Mouse (Mus musculus) lung, postnatal 0 days (tissue): ENCODE data around the gene Ap3d1.

Experiments used
- CTCF ChIP-seq: IDR thresholded peaks from 2 replicates; pipeline ENCODE4 v1.5.1; 2016; ENCODE audit warnings: antibody characterized with exemption, mild to moderate bottlenecking
- EP300 ChIP-seq: IDR thresholded peaks from 2 replicates; pipeline ENCODE4 v1.6.1; 2016; ENCODE audit warnings: antibody characterized with exemption, mild to moderate bottlenecking, control low read depth

GRCm38 (mm10) chr10:80669018-80669417 lies 73.0 kb downstream of the Ap3d1 start:
- TF ChIP-seq CTCF (no peak), EP300 (no peak)
